Mouse (Mus musculus) embryo, embryonic 11 days (tissue): ENCODE measurements around the gene Tmem120a.

Experiments used
- DNase-seq: peaks from one replicate; pipeline ENCODE4 v3.0.0-alpha.2; 2015

Gene Tmem120a

DNA sequence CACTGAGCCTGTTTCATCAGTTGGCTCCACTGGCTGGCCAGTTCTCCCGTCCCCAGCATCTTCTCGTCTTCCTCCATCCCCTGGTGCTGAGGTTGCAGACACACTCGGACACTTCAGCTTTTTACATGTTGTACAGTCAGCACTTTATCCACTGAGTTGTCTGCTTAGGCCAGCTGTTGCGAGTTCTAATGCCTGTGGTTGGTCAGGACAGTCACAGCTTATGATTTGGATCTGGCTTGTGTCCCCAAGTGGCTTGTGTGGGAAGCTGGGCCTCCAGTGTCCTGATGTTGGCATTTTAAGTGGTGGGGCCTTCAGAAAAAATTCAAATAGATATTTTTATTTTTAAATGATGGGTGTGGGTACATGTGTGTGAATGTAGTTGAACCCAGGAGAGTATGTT, 38.9 kb downstream of the Tmem120a start:
- DNase-seq, result no peak

GRCm38 (mm10) chr5:135703431-135703830, 40.8 kb downstream of the Tmem120a start:
- no peak for DNase-seq

DNA sequence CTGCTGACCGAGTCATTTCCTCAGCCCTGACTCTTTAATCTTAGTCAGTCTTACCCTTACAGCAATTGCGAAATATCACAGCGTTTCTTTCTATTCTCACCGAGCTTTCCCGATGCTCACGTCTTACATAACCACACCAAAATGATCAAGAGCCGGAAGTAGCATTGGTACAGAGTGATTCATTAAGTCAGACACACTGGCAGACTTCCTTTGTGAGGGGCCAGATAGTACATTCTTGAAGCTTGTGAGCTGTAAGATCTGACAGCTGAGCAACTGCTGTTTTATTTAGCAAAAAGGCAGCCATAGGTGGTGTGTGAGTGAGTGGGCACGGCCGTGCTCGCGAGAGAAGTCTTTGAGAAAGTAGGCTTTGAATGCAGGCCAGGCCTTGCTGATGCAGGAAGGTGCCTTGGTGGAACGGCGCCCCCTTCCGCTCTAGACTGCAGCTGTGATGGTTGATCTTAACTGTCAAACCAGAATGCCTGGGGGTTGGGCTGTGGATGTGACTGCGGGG, 41.5 kb downstream of the Tmem120a start:
- DNase-seq, result no peak

DNA sequence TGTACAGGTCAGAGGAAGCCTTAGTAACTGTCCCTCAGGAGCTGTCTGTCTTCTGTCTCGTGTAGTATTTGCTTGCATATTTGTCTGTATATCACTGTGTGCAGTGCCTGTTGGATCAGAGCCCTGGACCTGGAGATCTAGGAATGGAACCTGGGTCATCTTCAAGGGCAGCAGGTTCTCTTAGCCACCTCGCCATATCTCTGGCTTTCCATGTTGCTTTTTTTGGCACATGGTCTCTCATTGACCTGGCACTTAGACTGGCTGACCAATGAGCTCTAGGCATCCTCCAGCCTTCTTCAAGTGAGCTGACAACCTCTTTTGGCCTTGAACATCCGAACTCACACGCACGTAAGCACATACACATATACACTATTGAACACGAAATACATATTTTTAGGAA, 42.1 kb downstream of the Tmem120a start:
- DNase-seq, result no peak

- DNase-seq, result no peak
These were observed 42.6 kb downstream of the Tmem120a start for GRCm38 (mm10) chr5:135701601-135702000.

DNA sequence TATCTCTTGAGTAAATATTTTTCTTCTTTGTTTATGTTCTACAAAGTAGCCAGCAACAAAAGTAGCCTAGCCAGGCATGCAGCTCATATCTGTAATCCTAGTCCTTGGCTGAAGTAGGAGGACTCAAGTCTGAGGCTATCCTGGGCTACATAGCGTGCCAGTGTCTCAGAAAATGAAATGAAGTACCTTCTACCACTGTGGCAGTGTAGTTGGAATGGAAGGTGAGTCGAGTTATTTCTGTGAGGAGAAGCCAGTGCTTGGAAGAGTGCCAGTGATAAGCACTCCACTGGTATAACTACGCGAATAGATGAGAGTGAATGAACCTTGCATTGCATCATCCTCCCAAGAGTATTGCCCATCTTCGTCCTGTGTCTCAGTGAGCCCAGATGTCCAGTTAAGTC, 46.5 kb downstream of the Tmem120a start:
- no peak for DNase-seq

DNA sequence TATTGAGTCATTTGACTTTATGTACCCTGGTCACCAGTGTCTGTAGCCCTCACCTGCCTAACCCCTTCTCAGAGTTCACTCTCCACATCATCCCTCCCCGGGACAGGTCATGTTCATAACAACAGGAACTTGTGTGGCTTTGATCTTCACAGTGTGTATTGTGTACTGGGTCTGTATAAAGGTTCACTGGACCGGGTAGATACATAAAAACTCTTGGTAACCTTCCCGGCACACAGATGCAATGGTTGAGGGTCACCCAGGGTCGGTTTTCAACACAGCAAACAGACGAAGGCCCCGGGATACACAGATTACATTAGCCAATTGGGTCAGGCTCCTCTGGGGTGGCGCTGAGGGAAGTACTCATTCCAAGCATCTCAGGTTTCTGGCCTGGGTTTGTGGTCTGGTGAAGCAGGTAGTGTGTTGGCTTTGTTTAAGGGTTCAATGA, 48.9 kb downstream of the Tmem120a start:
- no peak for DNase-seq

DNA sequence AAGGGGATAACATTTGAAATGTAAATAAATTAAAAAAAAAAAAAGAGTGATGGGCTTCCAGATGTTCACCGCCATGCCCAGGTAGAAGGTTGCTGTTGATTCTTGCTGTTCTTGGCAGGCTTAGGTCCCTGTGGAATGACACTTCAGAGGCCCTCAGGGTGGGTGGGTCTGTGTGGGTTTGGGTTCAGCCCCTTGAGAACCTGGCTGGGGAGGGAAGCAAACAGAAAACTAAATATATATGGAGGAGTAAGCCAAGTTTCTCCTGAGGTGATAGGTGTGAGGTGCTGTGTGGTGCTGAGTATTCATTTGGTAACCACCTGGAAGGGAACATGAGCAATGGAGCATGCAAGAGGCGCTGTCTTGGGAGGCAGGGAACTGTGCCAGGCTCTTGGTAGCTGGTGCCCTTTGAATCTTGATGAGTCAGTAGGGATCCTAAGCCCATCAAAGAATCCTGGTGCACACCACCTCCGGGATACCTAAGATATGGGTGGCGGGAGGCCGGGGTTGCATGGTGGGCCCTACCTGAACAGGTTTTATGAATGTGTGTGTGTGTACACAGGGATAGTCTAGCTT, 50.9 kb downstream of the Tmem120a start:
- no peak for DNase-seq

DNA sequence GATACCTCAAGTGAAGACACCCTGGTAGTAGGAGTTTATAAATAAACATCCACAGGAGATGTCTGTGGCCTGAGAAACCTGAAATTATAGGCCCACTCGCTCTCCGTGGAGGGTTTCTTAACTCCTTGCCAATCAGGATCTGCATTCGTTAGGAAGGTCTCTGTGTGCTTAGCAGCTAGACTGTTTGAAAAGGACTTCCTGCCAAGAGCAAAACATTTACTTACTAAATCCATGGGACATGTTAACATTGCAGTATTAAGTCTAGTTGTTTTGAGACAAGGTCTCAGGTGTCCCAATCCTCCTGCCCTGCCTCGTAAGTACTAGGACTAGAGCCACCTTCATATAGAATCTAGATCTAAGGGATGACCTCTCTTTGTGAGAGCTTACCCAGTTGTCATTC, 53.0 kb downstream of the Tmem120a start:
- no peak for DNase-seq

- no peak for DNase-seq
These were observed 53.8 kb downstream of the Tmem120a start for GRCm38 (mm10) chr5:135690401-135690800.
